Mouse (Mus musculus): ENCODE measurements around the gene Slc36a3. TPM values are rescaled to one million over a fixed set of nuclear protein-coding genes. Genes with fewer than 3 reads are reported as not detected.
"Not testable (repeated sequence)": the region's sequence is repeated elsewhere in the genome, so short reads cannot be mapped to it uniquely, and the experiment has no call there.

Slc36a3 gene
- polyA plus RNA-seq, 1 experiment, result not detected

DNA sequence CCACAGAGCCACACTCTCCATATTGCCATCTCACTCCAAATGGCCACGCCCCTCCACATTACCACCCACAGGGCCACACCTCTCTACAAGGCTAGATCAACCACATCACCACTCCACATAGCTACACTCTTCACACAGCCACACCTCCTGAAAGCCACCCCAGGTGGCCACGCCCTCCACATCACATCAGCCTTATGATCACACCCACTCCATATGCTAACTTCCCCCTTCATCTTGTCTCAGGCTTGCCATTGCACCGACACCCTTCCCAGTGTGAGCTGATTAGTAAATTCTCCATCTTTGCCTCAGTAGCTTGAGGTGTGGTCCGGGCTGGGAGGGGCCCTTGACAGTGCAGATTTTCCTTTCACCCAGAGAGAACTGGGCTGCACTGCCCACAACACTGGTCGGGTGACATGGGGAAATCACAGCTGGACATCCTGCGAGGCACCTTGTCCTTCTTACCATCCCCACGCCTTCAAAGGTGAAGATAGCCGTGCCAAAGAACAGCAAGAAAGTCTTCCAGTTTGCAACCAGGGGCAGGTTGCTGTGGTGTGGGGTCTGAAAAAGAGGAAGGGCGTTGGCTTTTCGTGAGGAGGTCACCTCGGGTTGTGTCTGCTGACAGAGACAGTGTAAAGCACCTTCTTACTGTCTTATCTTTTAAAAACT is 20.3 kb downstream of the Slc36a3 start:
- Histone ChIP-seq H3K4me1 (ENCODE audit: control insufficient read depth, insufficient read depth, insufficient read length, low read length) (no peaks in the 10 kb centered on the region), H3K27ac (replicated peaks; ENCODE audit: low read depth, low read length) (no peak overlapping the region), H3K4me3 (ENCODE audit: insufficient read depth, low read depth, low read length) (no peak overlapping the region)

DNA sequence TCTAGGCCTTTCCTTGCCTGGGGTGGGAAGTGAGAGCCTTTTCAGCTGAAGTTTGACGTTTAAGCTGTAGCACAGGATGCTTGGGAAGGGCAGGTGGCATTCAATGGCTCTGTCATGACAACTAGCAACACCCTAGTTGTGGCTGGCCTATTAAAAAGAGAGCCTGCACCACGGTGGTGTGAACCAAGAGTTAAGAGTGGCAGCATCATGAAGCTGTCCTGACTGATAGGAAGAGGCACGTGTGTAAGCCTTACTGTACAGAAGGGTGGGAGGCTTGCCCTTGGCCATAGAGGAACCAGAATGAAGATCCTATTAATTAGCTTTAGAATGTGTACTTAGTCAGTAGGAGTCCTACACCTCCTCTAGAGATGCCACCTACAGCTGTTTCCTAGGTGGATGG is 23.1 kb downstream of the Slc36a3 start:
- no peak overlapping the region for H3K4me3 ChIP-seq (ENCODE audit: insufficient read depth, low read depth, low read length)
- H3K27ac ChIP-seq (replicated peaks; ENCODE audit: low read depth, low read length), result no peak overlapping the region
- H3K4me1 ChIP-seq (ENCODE audit: control insufficient read depth, insufficient read depth, insufficient read length, low read length), result no peaks in the 10 kb centered on the region

GRCm38 (mm10) chr11:55127937-55128336 is 23.6 kb downstream of the Slc36a3 start:
- Histone ChIP-seq H3K4me3 (ENCODE audit: insufficient read depth, low read depth, low read length) (no peak overlapping the region), H3K4me1 (ENCODE audit: control insufficient read depth, insufficient read depth, insufficient read length, low read length) (no peaks in the 10 kb centered on the region), H3K27ac (replicated peaks; ENCODE audit: low read depth, low read length) (no peak overlapping the region)

DNA sequence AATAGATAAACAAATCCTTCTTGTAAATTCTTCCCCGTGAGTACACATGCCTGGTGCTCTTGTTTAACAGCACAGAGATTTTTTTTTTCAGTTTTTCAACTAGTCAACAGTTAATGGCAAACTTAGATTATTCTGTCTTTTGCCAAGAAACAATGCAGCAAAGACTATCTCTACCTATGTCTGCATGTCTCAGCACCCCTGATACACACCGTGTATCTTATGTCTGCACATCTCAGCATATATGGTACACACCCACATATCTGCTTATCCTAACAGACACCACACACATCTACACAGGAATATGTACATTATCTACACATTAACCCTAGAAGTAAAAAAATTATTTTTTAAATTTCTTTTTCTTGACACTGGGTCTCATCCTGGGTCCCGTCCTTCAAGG is 24.8 kb downstream of the Slc36a3 start:
- H3K27ac ChIP-seq (replicated peaks; ENCODE audit: low read depth, low read length), result no peak overlapping the region
- H3K4me3 ChIP-seq (ENCODE audit: insufficient read depth, low read depth, low read length), result no peak overlapping the region
- H3K4me1 ChIP-seq (ENCODE audit: control insufficient read depth, insufficient read depth, insufficient read length, low read length), result no peaks in the 10 kb centered on the region

DNA sequence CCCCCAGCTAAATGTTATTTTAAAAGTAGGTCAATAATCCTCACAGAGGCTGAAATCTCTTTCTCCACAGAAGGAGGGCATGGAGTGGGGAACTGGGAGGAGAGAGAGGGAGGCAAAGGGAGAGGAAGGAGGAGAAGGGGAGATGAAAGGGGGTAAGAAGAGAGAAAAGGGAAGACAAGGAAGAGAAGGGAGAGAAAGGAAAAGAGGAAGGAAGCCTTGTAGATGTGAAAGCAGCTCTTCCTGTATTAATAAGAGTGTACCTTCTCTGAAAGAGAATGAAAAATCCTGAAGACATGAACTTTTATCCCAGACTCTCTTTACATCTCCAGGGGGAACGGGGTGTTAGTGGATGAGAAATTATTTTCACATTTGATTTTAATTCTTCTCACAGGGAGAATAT is 30.1 kb downstream of the Slc36a3 start:
- H3K27ac ChIP-seq (replicated peaks; ENCODE audit: low read depth, low read length), result no peak overlapping the region
- no peaks in the 10 kb centered on the region for H3K4me1 ChIP-seq (ENCODE audit: control insufficient read depth, insufficient read depth, insufficient read length, low read length)
- H3K4me3 ChIP-seq (ENCODE audit: insufficient read depth, low read depth, low read length), result no peak overlapping the region

GRCm38 (mm10) chr11:55120821-55121271 is 30.7 kb downstream of the Slc36a3 start:
- Histone ChIP-seq H3K4me1 (ENCODE audit: control insufficient read depth, insufficient read depth, insufficient read length, low read length) (no peaks in the 10 kb centered on the region), H3K27ac (replicated peaks; ENCODE audit: low read depth, low read length) (no peak overlapping the region; the same call in 1 of the 2 replicates), H3K4me3 (ENCODE audit: insufficient read depth, low read depth, low read length) (no peak overlapping the region)

DNA sequence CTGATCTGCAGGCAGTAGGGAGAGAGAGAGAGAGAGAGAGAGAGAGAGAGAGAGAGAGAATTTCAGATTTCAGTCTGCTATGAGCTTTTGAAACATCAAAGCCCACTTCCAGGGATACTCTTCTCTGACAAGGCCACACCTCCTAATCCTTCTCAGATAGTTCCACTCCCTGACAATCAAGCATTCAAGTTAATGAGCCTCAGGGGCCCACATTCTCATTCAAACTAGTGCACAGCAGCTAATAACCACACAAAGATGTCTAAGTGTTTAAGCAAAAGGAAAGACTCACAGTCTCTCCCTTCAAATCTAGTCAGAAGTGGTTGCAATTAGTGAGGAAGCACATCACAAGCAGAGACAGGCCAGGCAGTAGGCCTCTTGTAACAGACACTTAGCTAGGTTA is 31.2 kb downstream of the Slc36a3 start:
- Histone ChIP-seq H3K27ac (replicated peaks; ENCODE audit: low read depth, low read length) (no peak overlapping the region), H3K4me3 (ENCODE audit: insufficient read depth, low read depth, low read length) (no peak overlapping the region), H3K4me1 (ENCODE audit: control insufficient read depth, insufficient read depth, insufficient read length, low read length) (no peaks in the 10 kb centered on the region)

DNA sequence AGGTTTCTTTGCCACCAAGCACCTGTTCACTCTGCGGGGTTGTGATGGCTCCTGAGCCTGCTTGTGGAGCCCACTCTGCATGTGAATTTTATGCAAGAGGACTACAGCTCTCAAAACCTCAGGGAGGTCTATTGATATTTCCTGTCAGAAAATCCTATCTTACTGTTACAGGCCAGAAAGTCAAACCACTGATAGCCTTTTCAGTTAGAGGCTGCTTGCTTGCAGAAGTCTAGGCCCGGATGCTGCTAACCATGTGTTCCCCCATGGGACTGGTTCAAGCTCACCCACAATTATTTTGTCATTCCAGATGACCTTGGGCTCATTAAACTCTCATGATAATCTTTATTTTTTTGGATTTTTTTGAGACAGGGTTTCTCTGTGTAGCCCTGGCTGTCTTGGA is 34.5 kb downstream of the Slc36a3 start:
- H3K4me3 ChIP-seq (ENCODE audit: insufficient read depth, low read depth, low read length), result no peak overlapping the region
- H3K27ac ChIP-seq (replicated peaks; ENCODE audit: low read depth, low read length), result no peak overlapping the region
- H3K4me1 ChIP-seq (ENCODE audit: control insufficient read depth, insufficient read depth, insufficient read length, low read length), result no peaks in the 10 kb centered on the region

DNA sequence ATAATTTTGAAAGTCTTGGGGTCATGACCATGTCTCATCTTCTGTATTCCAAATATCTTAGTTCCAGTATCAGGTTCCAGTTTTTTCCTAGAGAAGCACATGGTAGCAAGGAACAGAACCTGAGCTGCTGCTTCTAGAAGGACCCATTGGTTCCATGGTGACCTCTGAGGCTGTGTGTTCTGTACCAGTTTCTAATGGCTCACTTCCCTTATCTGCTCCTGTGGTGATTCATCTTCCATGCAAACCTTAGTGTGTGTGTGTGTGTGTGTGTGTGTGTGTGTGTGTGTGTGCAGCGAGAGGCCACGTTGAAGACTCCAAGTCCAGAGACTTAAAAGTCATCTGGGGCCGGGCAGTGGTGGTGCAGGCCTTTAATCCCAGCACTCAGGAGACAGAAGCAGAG is 35.5 kb downstream of the Slc36a3 start:
- Histone ChIP-seq H3K4me3 (ENCODE audit: insufficient read depth, low read depth, low read length) (no peak overlapping the region), H3K4me1 (ENCODE audit: control insufficient read depth, insufficient read depth, insufficient read length, low read length) (no peaks in the 10 kb centered on the region), H3K27ac (replicated peaks; ENCODE audit: low read depth, low read length) (no peak overlapping the region)

DNA sequence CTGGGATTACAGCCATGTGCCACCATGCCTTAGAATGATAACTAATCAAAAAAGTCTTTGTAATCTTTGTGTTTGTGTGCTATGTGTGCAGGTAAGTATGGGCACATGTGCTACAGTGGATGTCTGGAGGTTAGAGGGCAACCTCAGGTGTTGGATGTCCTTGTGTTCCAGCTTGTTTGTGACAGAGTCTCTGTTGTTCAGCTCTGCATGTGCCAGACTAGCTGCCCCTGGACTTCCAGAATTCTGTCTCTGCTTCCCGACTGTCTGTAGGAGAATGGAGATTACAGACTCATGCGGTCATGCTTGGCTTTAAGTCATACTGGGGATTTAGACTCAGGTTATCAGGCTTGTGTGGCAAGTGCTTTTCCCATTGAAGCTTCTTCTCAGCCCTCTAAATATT is 37.2 kb downstream of the Slc36a3 start:
- Histone ChIP-seq H3K4me3 (ENCODE audit: insufficient read depth, low read depth, low read length) (no peak overlapping the region), H3K4me1 (ENCODE audit: control insufficient read depth, insufficient read depth, insufficient read length, low read length) (no peaks in the 10 kb centered on the region), H3K27ac (replicated peaks; ENCODE audit: low read depth, low read length) (peak overlapping the region; percentile 37; the same call in 1 of the 2 replicates)

DNA sequence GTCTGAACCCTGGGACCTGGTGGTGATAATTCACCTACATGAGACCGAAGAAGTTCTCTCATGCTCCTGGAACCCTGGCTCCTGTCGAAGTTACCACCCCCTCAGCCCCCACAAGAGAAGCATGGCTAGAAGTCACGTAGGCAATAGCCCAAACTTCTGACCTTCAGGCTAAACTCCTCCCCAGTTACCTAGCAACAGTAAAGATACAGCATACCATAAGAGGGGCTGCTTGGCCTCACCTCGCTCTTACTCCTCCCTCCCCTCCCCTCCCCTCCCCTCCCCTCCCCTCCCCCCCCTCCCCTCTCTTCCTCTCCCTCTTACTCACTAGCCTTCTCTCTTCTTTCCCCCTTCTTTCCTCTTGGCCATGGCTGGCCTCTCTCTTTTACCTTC is 37.7 kb downstream of the Slc36a3 start:
- H3K4me3 ChIP-seq (ENCODE audit: insufficient read depth, low read depth, low read length); H3K4me1 ChIP-seq (ENCODE audit: control insufficient read depth, insufficient read depth, insufficient read length, low read length): not testable (repeated sequence)
- peak overlapping the region; percentile 45; the same call in 1 of the 2 replicates for H3K27ac ChIP-seq (replicated peaks; ENCODE audit: low read depth, low read length)

GRCm38 (mm10) chr11:55113209-55113860 is 38.2 kb downstream of the Slc36a3 start:
- H3K4me3 ChIP-seq (ENCODE audit: insufficient read depth, low read depth, low read length), result no peak overlapping the region
- H3K27ac ChIP-seq (replicated peaks; ENCODE audit: low read depth, low read length), result peak overlapping the region; percentile 45; the same call in 1 of the 2 replicates
- H3K4me1 ChIP-seq (ENCODE audit: control insufficient read depth, insufficient read depth, insufficient read length, low read length), result no peaks in the 10 kb centered on the region

DNA sequence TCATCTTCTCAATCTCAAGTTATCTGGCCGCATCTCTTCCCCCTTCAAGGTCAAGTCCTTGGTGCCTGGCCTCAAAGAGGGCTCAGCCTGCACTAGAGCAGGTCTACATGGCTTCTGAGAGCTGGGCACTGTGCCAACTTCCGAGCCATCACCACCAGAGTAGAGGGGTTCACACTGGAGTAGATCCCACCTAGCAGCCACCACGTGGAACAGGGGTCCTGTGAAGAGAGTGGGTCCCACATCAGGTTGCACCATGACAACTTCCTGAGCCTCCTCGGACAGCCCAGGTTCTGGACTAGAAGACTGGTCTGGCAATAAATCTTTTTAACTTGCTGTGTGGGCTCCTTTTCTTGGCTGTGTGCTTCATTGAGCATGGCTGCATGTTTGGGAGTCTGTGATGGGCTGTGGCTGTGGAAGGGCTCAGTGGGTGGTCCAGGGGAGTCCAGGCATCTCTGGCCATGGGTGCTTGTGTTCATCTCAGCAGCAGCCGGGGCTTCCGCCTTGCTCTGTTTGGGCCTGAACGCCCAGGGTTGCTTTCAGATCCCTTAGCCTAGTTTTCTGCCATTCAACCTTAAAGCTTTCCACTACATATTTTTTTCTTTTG is 40.8 kb downstream of the Slc36a3 start:
- Histone ChIP-seq H3K4me3 (ENCODE audit: insufficient read depth, low read depth, low read length) (no peak overlapping the region), H3K27ac (replicated peaks; ENCODE audit: low read depth, low read length) (no peak overlapping the region), H3K4me1 (ENCODE audit: control insufficient read depth, insufficient read depth, insufficient read length, low read length) (no peaks in the 10 kb centered on the region)

GRCm38 (mm10) chr11:55109521-55110300 is 41.8 kb downstream of the Slc36a3 start:
- Histone ChIP-seq H3K27ac (replicated peaks; ENCODE audit: low read depth, low read length) (no peak overlapping the region), H3K4me1 (ENCODE audit: control insufficient read depth, insufficient read depth, insufficient read length, low read length) (no peaks in the 10 kb centered on the region), H3K4me3 (ENCODE audit: insufficient read depth, low read depth, low read length) (no peak overlapping the region)

- Histone ChIP-seq H3K4me3 (ENCODE audit: insufficient read depth, low read depth, low read length) (no peak overlapping the region), H3K4me1 (ENCODE audit: control insufficient read depth, insufficient read depth, insufficient read length, low read length) (no peaks in the 10 kb centered on the region), H3K27ac (replicated peaks; ENCODE audit: low read depth, low read length) (no peak overlapping the region)
Measured at GRCm38 (mm10) chr11:55106636-55107035, 44.9 kb downstream of the Slc36a3 start.

Data from brown adipose tissue, adult 24 weeks (tissue).